8 mouse cellular contexts compared by ENCODE assay signal in genomic region chr7:80688556-80689220, GRCm38 (mm10). TPM values are rescaled to one million over a fixed set of nuclear protein-coding genes. Genes with fewer than 3 reads are reported as not detected.
DNase-seq lines count a peak whose midpoint lies in the region; ATAC-seq lines count a peak whose summit lies in the region.

Gene Crtc3 (minus strand): TSS chr7:80688877.

- H3K4me1 ChIP-seq in hindbrain, embryonic 13.5 days (replicated peaks), result peaks cover 27% of the 10 kb centered on the region

- WGBS in hindbrain, embryonic 13.5 days, result under 1% methylated on average over 79 of the region's 83 CpGs

- H3K4me2 ChIP-seq in hindbrain, embryonic 13.5 days, result peak within 1 kb of the TSS; percentile 69

- H3K27ac ChIP-seq in hindbrain, embryonic 13.5 days, result peak within 1 kb of the TSS; percentile 96

- H3K27me3 ChIP-seq in hindbrain, embryonic 13.5 days, result no peaks in the 10 kb centered on the region

- no peaks in the 10 kb centered on the region for H3K9me3 ChIP-seq in hindbrain, embryonic 13.5 days

- peak within 1 kb of the TSS; percentile 95 for H3K9ac ChIP-seq in hindbrain, embryonic 13.5 days

- H3K36me3 ChIP-seq in hindbrain, embryonic 13.5 days, result no peaks in the 10 kb centered on the region

- ATAC-seq in hindbrain, embryonic 13.5 days (ENCODE audit: low FRiP score), result peak; percentile 76

- peak; percentile 50 for DNase-seq in T-cell, adult 2 months (ENCODE audit: low spot score)
- peak; percentile 87 for DNase-seq in cerebellum, postnatal 25 days
- peak; percentile 49 to 57 for DNase-seq in frontal cortex, postnatal 36 days (ENCODE audit: low spot score in 2 of 2)
- peak; percentile 60 to 64 for DNase-seq in layer of hippocampus, postnatal 36 days
- peak; percentile 69 for DNase-seq in lung, postnatal 36 days
- peak; percentile 70 for DNase-seq in retina, embryonic 14.5 days (ENCODE audit: low spot score)
- DNase-seq in thymus, postnatal 36 days, result peak; percentile 68 to 71

- H3K4me3 ChIP-seq in hindbrain, embryonic 13.5 days, result peak within 1 kb of the TSS; percentile 87

RNA-seq across cellular contexts. Expression of gene Crtc3, which starts in this region (rescaled TPM):
- 14.3 and 16.5 TPM in 2 replicates for polyA plus RNA-seq in hindbrain, embryonic 13.5 days (2015; fragmentation: Nextera tagmentation; extraction: Ambion mirVana)
- total RNA-seq in layer of hippocampus, postnatal 36 days (2021), result 10 to 100 TPM; 18.3 to 22.2 TPM

Comparison
In these comparisons a context has a peak if more than half of its experiments do, and no peak if none do; other contexts are left out.
1. Peak in every context shown above with its lines: DNase-seq, ATAC-seq, H3K4me3 ChIP-seq and H3K27ac ChIP-seq.